Mouse (Mus musculus): ENCODE data around the gene Thbs3.

Thbs3 gene

GRCm38 (mm10) chr3:89228180-89228549 is 13.2 kb downstream of the Thbs3 start:
- DNase-seq: peak; percentile 91 to 93

GRCm38 (mm10) chr3:89228836-89229235 is 13.9 kb downstream of the Thbs3 start, which contains the start of gene Muc1:
Muc1 (plus strand) TSS chr3:89229057.
- peak; percentile 74 to 77 for DNase-seq

GRCm38 (mm10) chr3:89229276-89229675 is 14.3 kb downstream of the Thbs3 start:
- no peak for DNase-seq

GRCm38 (mm10) chr3:89230561-89230960 is 15.6 kb downstream of the Thbs3 start:
- no peak for DNase-seq

- no peak for DNase-seq
Measured at GRCm38 (mm10) chr3:89231345-89231744, 16.4 kb downstream of the Thbs3 start.

GRCm38 (mm10) chr3:89231772-89232275 is 16.8 kb downstream of the Thbs3 start:
- no peak for DNase-seq

- DNase-seq: no peak
Measured at GRCm38 (mm10) chr3:89232614-89233013, 17.6 kb downstream of the Thbs3 start.

- peak; percentile 73 to 82 for DNase-seq
Measured at GRCm38 (mm10) chr3:89233562-89234110, 18.7 kb downstream of the Thbs3 start.

- DNase-seq: no peak
Measured at GRCm38 (mm10) chr3:89236516-89236915, 21.5 kb downstream of the Thbs3 start.

- peak in 1 of 2 experiments; percentile 41 for DNase-seq
Measured at GRCm38 (mm10) chr3:89237682-89238081, 22.7 kb downstream of the Thbs3 start.

- peak in 1 of 2 experiments; percentile 31 for DNase-seq
Measured at GRCm38 (mm10) chr3:89238494-89238893, 23.5 kb downstream of the Thbs3 start.

GRCm38 (mm10) chr3:89242331-89242895 is 27.4 kb downstream of the Thbs3 start:
- DNase-seq: peak; percentile 70 to 77

GRCm38 (mm10) chr3:89243609-89244008 is 28.6 kb downstream of the Thbs3 start:
- DNase-seq: peak; percentile 82 to 86

- DNase-seq: peak in 1 of 2 experiments; percentile 45
Measured at GRCm38 (mm10) chr3:89244158-89244981, 29.4 kb downstream of the Thbs3 start.

GRCm38 (mm10) chr3:89244982-89245687 is 30.2 kb downstream of the Thbs3 start:
- DNase-seq: peak in 1 of 2 experiments; percentile 20

- DNase-seq: peak in 1 of 2 experiments; percentile 36
Measured at GRCm38 (mm10) chr3:89245688-89246171, 30.8 kb downstream of the Thbs3 start, which contains the start of gene Krtcap2. Krtcap2 (plus strand) TSS chr3:89245966.

GRCm38 (mm10) chr3:89246261-89247100 is 31.5 kb downstream of the Thbs3 start, which contains the start of gene Trim46:
Trim46 (minus strand) TSS chr3:89246309.
- DNase-seq: peak; percentile 89 to 92

GRCm38 (mm10) chr3:89247466-89247865 is 32.5 kb downstream of the Thbs3 start:
- DNase-seq: no peak

GRCm38 (mm10) chr3:89250435-89251040 is 35.6 kb downstream of the Thbs3 start:
- peak; percentile 85 to 87 for DNase-seq

- peak; percentile 84 to 89 for DNase-seq
Measured at GRCm38 (mm10) chr3:89251365-89251895, 36.5 kb downstream of the Thbs3 start.

GRCm38 (mm10) chr3:89254994-89255393 is 40.0 kb downstream of the Thbs3 start:
- DNase-seq: no peak
